Mouse (Mus musculus): Measurements from ENCODE around the gene Zfp13.

DNA sequence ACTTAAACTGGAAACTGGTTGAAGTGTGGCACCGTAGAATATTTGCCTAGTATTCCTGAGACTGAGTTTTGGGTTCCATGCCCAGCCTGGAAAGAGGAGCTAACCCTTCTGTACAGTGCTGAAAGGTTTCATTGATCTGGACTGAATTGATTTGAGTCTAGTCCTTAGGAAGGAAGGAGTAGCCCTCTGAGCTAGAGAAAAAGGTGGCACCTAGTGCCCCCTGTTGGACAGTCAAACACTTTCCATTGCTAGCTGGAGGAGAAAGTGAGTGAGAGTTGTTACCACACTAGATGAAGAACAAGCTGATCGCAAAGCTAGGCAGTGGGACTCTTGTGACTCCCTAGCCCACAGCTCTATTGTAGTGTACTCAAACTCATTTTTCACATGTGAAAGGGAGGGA lies 4.3 kb upstream of the Zfp13 start:
- TF ChIP-seq CTCF (IDR thresholded peaks at IDR 0.05; ENCODE audit: extremely low read depth, insufficient read depth, insufficient read length, insufficient replicate concordance): peak; percentile 25; the same call in 1 of the 2 replicates
- TF ChIP-seq POLR2A (IDR thresholded peaks at IDR 0.05; ENCODE audit: low read depth, low read length): no peak

Measured in spleen, adult 2 months (tissue).